Mouse (Mus musculus): ENCODE data around the gene Olfr933.

Olfr933 gene

GRCm38 (mm10) chr9:38972013-38972412, at the start of gene Olfr933:
TSS of gene Olfr933 (plus strand) at chr9:38972313.
- no peak for DNase-seq

DNA sequence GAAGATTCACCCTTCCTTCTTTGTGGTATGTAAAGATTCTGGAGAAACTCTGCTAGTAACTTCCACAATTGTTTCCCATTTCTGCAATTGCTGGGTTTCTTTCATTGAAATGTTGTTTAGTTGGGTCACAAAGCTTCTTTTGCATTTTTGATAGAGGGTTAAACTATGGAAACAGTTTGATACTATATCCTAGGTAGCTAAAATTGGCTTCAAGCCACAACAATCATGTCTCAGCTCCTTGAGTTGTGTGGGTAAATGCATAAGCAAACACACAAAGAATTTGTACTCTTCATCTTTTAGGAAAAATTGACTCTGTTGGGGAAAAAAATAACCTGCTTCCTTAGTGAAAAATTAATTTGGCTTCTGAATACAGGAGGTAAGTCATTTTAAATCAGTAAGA, 42.6 kb upstream of the Olfr933 start, which contains the start of gene Olfr930:
Gene Olfr930, plus strand, starts transcription at position 301 of the 400 bp plus-strand sequence.
- no peak for DNase-seq

DNA sequence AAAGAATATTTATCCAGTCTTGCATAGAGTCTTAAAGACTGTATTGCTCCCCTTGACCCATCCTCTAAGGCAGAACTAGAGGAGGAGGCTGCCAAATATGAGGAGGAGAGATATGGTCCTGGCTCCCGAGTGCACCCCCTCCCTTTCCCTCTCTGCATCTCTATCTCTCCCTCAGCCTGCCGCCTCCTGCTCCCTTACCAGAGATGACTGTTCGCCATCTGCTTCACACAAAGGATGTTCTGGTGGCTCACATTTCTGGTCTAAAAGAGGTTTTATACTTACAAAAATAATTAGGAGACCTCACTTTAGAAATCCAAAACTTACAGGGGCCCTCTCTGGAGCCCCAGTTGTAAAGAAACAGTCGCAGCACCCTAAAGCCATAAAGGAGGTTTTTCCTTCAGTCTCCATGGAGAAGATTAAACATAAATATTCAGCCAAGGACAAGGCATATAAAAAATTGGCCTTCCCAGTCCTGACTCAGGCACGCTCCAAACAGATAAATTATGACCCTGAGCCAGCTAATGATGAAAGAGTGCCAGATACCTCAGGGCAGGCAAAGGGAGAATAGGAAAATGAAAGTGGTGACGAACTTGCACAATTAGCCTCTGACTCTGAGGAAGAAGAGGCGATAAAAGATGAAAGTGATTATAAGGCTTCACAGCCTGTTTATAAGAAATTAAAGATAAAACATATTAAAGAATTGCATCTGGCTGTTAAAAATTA, 18.6 kb upstream of the Olfr933 start:
- no peak for DNase-seq

- no peak for DNase-seq
Measured at GRCm38 (mm10) chr9:38954124-38954416, 18.0 kb upstream of the Olfr933 start.

- no peak for DNase-seq
Measured at GRCm38 (mm10) chr9:38988215-38988614, 16.1 kb downstream of the Olfr933 start, which contains the start of gene Olfr934. TSS of gene Olfr934 (minus strand) at chr9:38988315.

DNA sequence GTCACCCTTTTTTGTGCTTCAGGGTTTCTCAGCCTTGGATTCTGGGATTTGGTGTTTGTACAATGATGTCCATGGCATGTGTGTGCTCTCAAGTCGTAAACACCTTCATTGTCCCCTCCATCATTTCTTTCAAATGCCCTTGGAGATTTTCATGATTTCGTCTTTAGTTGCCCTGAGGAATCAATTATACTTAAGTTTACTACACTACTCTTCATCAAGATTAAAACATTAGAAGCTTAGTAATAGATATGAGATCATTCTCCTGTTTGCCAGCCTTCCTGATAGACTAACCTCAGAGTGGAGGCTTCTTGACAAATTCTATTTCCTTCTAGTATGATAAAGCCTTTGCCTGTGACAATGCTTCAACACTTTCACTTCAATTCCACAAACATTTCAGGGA, 27.5 kb downstream of the Olfr933 start, which contains the start of gene Olfr935:
Gene Olfr935, minus strand, starts transcription at position 101 of the 400 bp plus-strand sequence.
- no peak for DNase-seq

- DNase-seq: no peak
Measured at GRCm38 (mm10) chr9:39023277-39023676, 51.2 kb downstream of the Olfr933 start, which contains the start of gene Olfr146. TSS of gene Olfr146 (minus strand) at chr9:39023377.

All from liver (tissue).